Mouse (Mus musculus): ENCODE measurements around the gene Arhgap19. TPM values are rescaled to one million over a fixed set of nuclear protein-coding genes. Genes with fewer than 3 reads are reported as not detected.
A peak's percentile ranks its signal among the peaks of the same experiment; 100 is the strongest.

Arhgap19 gene
- polyA plus RNA-seq, 1 experiment from 2014 or later = 4.8 TPM

DNA sequence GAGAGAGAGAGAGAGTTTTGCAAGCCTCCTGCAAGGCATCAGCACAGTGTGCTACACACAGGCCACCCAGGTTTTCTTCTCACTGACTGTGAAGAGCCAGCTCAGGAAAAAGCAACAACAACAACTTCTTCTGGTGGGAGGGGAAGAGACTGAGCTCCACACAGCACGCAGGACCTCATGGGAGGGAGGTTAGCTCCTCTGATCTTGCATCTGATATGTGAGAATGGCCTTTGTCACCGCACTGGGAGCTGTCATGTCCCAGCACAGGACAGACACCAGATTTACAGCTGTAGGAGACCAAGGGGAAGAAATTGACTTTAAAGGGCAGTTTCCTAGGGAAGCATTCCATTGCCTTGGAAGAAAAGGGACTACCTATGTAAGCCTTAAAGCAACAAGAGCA lies 78.5 kb downstream of the Arhgap19 start:
- 12% methylated on average over 2 of the region's 2 CpGs for WGBS
- H3K4me1 ChIP-seq = peaks cover 28% of the 10 kb centered on the region

GRCm38 (mm10) chr19:41719436-41719835 lies 82.4 kb downstream of the Arhgap19 start:
- H3K9ac ChIP-seq (replicated peaks) = no peak overlapping the region
- no peak overlapping the region for H3K4me2 ChIP-seq
- no peaks in the 10 kb centered on the region for H3K9me3 ChIP-seq (replicated peaks)
- H3K4me3 ChIP-seq (replicated peaks) = no peak overlapping the region
- no peak overlapping the region for H3K27ac ChIP-seq (replicated peaks)
- H3K4me1 ChIP-seq = peaks cover 50% of the 10 kb centered on the region
- 69% methylated on average over 8 of the region's 8 CpGs for WGBS
- no peaks in the 10 kb centered on the region for H3K36me3 ChIP-seq
- H3K27me3 ChIP-seq (replicated peaks) = no peaks in the 10 kb centered on the region
- ATAC-seq (ENCODE audit: low FRiP score) = no peak

More for the DNA sequence above, 78.5 kb downstream of the Arhgap19 start:
- H3K4me2 ChIP-seq = no peak overlapping the region
- H3K27me3 ChIP-seq (replicated peaks) = no peaks in the 10 kb centered on the region
- peak overlapping the region; percentile 72; the same call in 1 of the 2 replicates for H3K27ac ChIP-seq (replicated peaks)
- peaks cover 17% of the 10 kb centered on the region for H3K36me3 ChIP-seq
- H3K4me3 ChIP-seq (replicated peaks) = no peak overlapping the region
- H3K9me3 ChIP-seq (replicated peaks) = no peaks in the 10 kb centered on the region
- no peak for ATAC-seq (ENCODE audit: low FRiP score)
- no peak overlapping the region for H3K9ac ChIP-seq (replicated peaks)

Other genes with a start within 250 kb of the Arhgap19 start
- gene Gm340, start 219.7 kb downstream of the Arhgap19 start, polyA plus RNA-seq (2015; fragmentation: Nextera tagmentation; extraction: Ambion mirVana) = 1.8 TPM in 2 replicates
- 32.8 and 36.8 TPM in 2 replicates for gene Slit1, start 58.4 kb downstream of the Arhgap19 start, polyA plus RNA-seq (2015; fragmentation: Nextera tagmentation; extraction: Ambion mirVana)
- 20.1 and 22.7 TPM in 2 replicates for gene Frat1, start 27.9 kb upstream of the Arhgap19 start, polyA plus RNA-seq (2015; fragmentation: Nextera tagmentation; extraction: Ambion mirVana)
- gene Frat2, start 46.1 kb upstream of the Arhgap19 start, polyA plus RNA-seq (2015; fragmentation: Nextera tagmentation; extraction: Ambion mirVana) = 7.0 and 7.1 TPM in 2 replicates
- gene Rrp12, start 94.1 kb upstream of the Arhgap19 start, polyA plus RNA-seq (2015; fragmentation: Nextera tagmentation; extraction: Ambion mirVana) = 17.9 and 18.5 TPM in 2 replicates
- 540 and 577 TPM in 2 replicates for gene Pgam1, start 109.9 kb upstream of the Arhgap19 start, polyA plus RNA-seq (2015; fragmentation: Nextera tagmentation; extraction: Ambion mirVana)
- gene Exosc1, start 131.4 kb upstream of the Arhgap19 start, polyA plus RNA-seq (2015; fragmentation: Nextera tagmentation; extraction: Ambion mirVana) = 59.7 and 61.4 TPM in 2 replicates
- 89.3 and 90.6 TPM in 2 replicates for gene Zdhhc16, start 131.4 kb upstream of the Arhgap19 start, polyA plus RNA-seq (2015; fragmentation: Nextera tagmentation; extraction: Ambion mirVana)
- 31.0 and 35.8 TPM in 2 replicates for gene Mms19, start 179.1 kb upstream of the Arhgap19 start, polyA plus RNA-seq (2015; fragmentation: Nextera tagmentation; extraction: Ambion mirVana)
- 13.9 and 14.5 TPM in 2 replicates for gene Ubtd1, start 179.7 kb upstream of the Arhgap19 start, polyA plus RNA-seq (2015; fragmentation: Nextera tagmentation; extraction: Ambion mirVana)
- gene Ankrd2, start 234.0 kb upstream of the Arhgap19 start, polyA plus RNA-seq (2015; fragmentation: Nextera tagmentation; extraction: Ambion mirVana) = 1.1 and 1.3 TPM in 2 replicates
- gene Hoga1, start 243.6 kb upstream of the Arhgap19 start, polyA plus RNA-seq (2015; fragmentation: Nextera tagmentation; extraction: Ambion mirVana) = 1.7 and 1.8 TPM in 2 replicates